2 mouse cellular contexts compared by ENCODE assay signal in genomic region chr11:55614631-55615030, GRCm38 (mm10). TPM values are rescaled to one million over a fixed set of nuclear protein-coding genes. Genes with fewer than 3 reads are reported as not detected.
"Had no signal": no experiment of that assay in that cellular context is flagged by ENCODE, and none has a peak within 500 bp of the region (broad histone marks: within the 10 kb centered on the region; RNA-seq: fewer than 3 reads in every experiment).

No protein-coding gene starts in this region.

RNA-seq across cellular contexts. Expression of gene Glra1, which starts 6.6 kb away (rescaled TPM):
- total RNA-seq: megakaryocyte, adult 5-6 weeks; megakaryocyte-erythroid progenitor cell, adult 5-6 weeks had no signal
